Mouse (Mus musculus): ENCODE measurements at regions not wholly inside any gene's neighbourhood (a gene's known extent, or its start where the extent isn't known, plus 50 kb on each side); places are given as distances from the start of the nearest gene placed in this dataset.

DNA sequence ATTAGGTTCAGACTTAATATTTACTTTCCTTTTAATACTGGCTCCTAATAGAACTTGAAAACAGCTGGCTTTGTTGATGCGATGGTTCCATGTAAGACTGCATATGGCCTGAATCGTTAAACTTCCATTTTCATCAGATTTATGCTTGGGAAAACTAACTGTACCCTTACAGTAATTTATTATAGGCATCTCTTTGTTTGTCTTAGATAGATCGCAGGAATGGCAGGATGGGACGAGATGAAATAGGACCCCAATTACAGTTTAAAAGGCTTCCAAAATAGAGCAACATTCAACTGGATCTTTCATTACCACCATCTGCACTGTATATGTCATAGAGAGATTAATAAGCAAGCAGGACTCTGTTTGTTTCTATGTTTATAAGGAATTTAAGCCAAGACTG, 335.3 kb downstream of the Fat4 start:
- DNase-seq (ENCODE audit: extremely low read depth, low read depth, low spot score), result no peak

- DNase-seq (ENCODE audit: extremely low read depth, low read depth, low spot score), result no peak
Observed at GRCm38 (mm10) chr3:39234921-39235320, 348.2 kb downstream of the Fat4 start.

DNA sequence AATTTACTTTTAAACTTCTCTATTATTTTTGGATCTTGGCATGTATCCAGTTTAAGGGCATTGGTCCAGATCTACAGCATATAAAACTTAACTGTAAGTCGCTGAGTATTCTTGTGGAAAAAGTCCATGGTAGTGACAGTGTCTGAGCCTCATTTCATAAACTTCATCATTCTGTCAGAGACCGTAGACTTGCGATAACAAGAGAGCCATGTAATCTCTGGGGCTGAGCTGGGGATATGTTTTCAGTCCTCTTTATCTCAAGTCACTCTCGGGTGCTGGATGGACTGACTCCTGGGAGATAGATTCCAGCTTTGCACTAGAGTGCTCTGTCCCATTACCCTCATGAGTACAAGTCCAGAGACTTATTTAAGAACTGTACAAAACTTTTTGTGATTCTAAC, 362.0 kb downstream of the Fat4 start:
- no peak for DNase-seq (ENCODE audit: extremely low read depth, low read depth, low spot score)

DNA sequence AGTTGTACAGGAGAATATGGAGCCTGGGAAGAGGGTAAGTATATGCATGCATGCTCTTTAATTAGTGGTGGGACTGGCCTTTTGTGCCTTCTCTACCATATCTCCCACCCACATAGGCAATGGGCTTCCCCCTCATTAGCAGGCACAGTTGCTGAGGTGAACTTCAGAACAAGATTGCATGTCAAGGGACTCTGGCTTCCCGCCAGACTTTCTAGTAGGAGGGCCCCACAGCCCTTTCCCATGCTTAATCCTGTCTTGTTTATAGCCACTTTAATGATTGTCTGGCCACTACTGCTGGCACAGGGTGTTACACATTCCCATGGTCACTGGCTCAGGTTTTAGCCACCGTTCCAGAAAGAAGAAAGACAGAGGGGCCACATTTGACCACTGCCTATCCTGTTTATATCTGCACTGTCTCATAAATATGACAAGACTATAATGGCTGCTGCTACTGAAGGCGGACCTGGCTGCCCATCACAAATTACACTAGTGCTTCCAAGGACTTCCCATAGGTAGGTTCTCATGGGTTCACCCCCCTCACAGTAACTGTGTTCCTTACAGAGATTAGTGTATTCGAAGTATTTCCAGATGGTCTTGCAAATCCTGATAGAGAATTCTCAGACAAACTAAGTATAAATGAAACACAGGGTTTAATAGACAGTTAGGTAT, 362.6 kb downstream of the Fat4 start:
- no peak for DNase-seq (ENCODE audit: extremely low read depth, low read depth, low spot score)

- no peak for DNase-seq (ENCODE audit: extremely low read depth, low read depth, low spot score)
Observed at GRCm38 (mm10) chr3:39253076-39253475, 366.3 kb downstream of the Fat4 start.

GRCm38 (mm10) chr3:39264671-39265430, 378.1 kb downstream of the Fat4 start:
- DNase-seq (ENCODE audit: extremely low read depth, low read depth, low spot score), result peak; percentile 31

GRCm38 (mm10) chr3:39265606-39266005, 378.9 kb downstream of the Fat4 start:
- DNase-seq (ENCODE audit: extremely low read depth, low read depth, low spot score), result no peak

- no peak for DNase-seq (ENCODE audit: extremely low read depth, low read depth, low spot score)
Observed at GRCm38 (mm10) chr3:39269388-39269787, 382.6 kb downstream of the Fat4 start.

DNA sequence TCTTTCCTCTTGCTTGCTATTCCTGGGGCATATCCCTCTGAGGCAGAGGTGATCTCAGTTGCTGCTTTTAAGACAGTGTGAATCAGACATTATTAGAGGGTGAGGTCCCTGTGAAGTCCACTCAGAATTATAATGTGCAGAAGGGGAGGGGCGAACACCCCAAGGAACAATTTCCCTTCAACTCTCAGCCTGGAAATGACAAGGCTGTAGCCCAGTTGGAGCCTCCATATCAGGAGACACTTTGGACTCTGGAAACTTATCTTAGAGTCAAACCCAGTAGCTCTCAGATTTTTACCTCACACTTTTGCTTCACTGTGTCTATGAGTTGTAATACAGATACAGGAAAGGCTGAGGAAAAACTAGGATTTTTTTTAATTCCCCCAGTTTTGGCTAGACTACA, 385.9 kb downstream of the Fat4 start:
- no peak for DNase-seq (ENCODE audit: extremely low read depth, low read depth, low spot score)

GRCm38 (mm10) chr3:39276897-39277296, 390.2 kb downstream of the Fat4 start:
- DNase-seq (ENCODE audit: extremely low read depth, low read depth, low spot score), result no peak

- no peak for DNase-seq (ENCODE audit: extremely low read depth, low read depth, low spot score)
Observed at GRCm38 (mm10) chr3:39277310-39277709, 390.6 kb downstream of the Fat4 start.

DNA sequence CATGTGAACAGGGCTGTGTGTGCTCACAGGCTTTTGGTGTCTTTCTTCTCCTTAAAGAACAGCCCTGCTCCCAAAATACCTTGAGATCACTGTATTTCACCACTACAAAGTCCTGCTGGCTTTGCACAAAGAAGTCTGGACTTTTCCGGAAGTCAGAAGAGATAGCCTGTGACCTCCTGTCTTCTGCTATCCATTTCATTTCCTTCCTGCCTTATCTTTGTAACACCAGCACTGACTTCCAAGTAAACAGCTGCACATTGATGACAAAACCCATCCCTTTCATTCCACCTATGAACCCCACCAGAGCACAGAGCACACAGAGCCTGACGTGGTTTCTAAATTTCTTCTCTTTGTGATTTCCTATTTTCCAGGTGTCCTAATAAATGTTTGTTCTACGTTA, 408.5 kb downstream of the Fat4 start:
- no peak for DNase-seq (ENCODE audit: extremely low read depth, low read depth, low spot score)

- DNase-seq (ENCODE audit: extremely low read depth, low read depth, low spot score), result no peak
Observed at GRCm38 (mm10) chr3:39296257-39296656, 409.5 kb downstream of the Fat4 start.

- no peak for DNase-seq (ENCODE audit: extremely low read depth, low read depth, low spot score)
Observed at GRCm38 (mm10) chr3:39309487-39309886, 422.7 kb downstream of the Fat4 start.

- DNase-seq (ENCODE audit: extremely low read depth, low read depth, low spot score), result no peak
Observed at GRCm38 (mm10) chr3:39313563-39313962, 426.8 kb downstream of the Fat4 start.

- no peak for DNase-seq (ENCODE audit: extremely low read depth, low read depth, low spot score)
Observed at GRCm38 (mm10) chr3:39320851-39321250, 434.1 kb downstream of the Fat4 start.

GRCm38 (mm10) chr3:39322225-39322624, 435.5 kb downstream of the Fat4 start:
- DNase-seq (ENCODE audit: extremely low read depth, low read depth, low spot score), result no peak

DNA sequence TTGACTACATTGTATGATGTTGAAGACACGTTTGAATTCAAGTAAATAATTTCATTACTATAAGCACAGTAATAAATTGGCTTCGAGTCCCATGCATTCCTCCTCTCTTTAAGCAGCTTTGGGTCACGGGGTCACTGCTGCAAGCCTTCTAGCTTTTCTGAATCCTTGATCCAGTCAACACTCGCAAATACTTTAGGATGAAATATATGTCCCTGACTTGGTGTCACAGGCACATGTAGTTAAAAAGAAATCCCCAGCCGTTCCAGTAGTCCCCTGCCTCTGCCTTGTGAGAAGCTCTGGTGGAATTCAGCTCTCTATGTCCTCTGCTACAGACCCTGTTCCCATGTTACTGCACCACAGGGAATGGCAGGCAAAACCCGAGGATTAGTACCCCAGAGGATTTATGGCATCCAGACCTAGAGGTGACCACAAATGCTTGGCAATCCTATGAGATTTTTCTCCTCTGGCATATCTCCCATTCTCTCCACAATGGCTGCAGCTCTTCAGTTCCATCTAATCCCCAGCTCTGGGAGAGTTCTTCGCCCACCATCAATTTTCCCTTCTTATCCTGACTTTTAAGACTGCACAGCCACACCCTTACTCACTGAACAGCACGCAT, 449.0 kb downstream of the Fat4 start:
- no peak for DNase-seq (ENCODE audit: extremely low read depth, low read depth, low spot score)

- DNase-seq (ENCODE audit: extremely low read depth, low read depth, low spot score), result no peak
Observed at GRCm38 (mm10) chr3:39341161-39341687, 454.5 kb downstream of the Fat4 start.

GRCm38 (mm10) chr3:39344078-39344477, 457.3 kb downstream of the Fat4 start:
- no peak for DNase-seq (ENCODE audit: extremely low read depth, low read depth, low spot score)

- no peak for DNase-seq (ENCODE audit: extremely low read depth, low read depth, low spot score)
Observed at GRCm38 (mm10) chr3:39347578-39347977, 460.8 kb downstream of the Fat4 start.

GRCm38 (mm10) chr3:39357012-39357411, 470.3 kb downstream of the Fat4 start:
- no peak for DNase-seq (ENCODE audit: extremely low read depth, low read depth, low spot score)
